Mouse (Mus musculus) layer of hippocampus, postnatal 36 days (tissue): ENCODE measurements around the gene Emilin3. TPM values are rescaled to one million over a fixed set of nuclear protein-coding genes. Genes with fewer than 3 reads are reported as not detected.
A peak's percentile ranks its signal among the peaks of the same experiment; 100 is the strongest.

Source experiments
- DNase-seq, 2 experiments: peaks; one replicate each; pipeline ENCODE4 v3.0.0; 2022
- total RNA-seq, 2 experiments: library from RNA; stranded (reverse); gene quantifications; 2 replicates each; pipeline ENCODE4 v1.2.3; 2021

Gene Emilin3
- total RNA-seq, 2 experiments from 2014 or later = 0.15 TPM; not detected in 1

DNA sequence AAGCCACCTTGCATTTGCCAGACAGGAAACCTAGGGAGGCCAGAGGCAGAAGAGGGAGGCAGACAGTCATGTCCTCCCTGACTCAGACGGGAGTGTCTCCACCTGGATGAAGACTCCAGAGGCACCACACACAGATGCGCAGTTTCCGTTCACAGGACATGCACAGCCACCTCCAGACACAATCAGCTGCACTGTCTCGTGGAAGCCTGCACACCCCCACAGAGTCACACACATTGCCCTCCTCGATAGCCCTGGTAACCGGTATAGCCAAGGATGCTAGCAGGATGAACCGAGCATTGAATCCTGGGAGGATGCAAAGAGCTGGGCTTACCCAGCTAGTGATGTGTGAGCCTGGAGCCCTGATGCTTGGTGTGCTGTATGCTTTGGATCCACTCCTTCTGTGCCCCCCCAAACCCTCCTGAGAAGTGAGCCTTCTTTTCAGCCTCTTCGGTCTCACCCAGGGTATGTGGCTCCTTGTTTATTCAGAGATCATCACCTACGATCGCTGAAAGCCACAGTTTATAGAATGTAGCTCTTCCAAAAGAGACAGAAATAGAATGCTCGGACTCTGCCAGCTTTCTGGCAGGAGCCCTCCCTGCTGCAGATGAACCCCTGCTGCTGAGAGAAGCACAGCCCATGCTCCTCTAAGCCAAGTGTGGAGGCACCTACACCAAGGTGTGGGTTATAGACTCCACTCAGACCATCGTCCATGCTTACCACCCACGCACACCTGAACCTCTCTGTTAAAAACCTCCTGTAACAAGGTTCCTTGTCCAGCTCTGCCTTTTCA, 3.9 kb upstream of the Emilin3 start:
- DNase-seq = no peak

DNA sequence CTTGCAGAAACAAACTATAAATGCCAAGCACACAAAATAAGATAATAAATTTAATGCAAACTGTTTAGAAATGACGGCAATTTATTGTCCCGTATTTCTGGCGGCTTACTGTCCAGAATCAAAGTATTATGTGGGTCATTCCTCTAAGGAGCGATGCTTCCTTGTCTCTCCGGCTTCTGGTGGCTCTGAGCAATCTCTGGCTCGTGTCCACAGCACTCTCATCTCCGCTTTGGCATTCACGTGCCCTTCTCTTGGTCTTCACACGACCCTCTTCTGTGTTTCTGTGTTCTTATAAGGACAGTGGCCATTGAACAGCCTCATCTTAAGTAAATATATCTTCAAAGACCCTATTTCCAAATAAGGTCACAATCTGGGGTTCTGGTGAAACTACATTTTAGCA, 2.5 kb upstream of the Emilin3 start:
- no peak for DNase-seq

DNA sequence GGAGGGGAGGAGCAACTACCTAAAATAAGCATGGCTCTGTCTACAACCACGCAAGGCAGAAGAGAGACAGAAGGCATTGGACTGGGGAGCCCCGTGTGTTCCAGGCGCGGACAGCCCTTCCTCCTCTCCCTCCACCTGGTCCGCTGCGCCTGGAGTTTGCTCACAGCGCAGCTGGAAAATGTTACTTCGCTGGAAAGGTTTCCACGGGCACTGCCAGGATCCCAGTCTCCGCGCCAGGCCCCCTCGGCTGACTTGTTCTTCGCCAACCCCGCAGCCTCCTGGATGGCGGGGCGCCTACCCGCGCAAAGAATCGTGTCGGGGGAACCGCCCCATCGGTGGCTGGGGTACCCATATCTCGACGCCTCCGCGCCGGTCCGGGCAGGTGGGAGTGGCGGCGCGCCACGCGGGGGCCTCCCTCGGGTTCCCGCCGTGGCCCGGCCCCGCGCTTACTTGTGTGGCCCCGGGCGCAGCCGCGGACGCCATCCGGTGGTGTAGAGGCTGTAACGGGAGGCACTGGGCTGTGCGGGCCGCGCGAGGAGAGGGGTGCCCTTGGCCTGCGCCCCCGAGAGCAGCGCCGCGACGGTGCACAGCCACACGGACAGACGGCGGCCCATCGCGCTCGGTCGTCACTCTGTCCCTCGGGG, 448 bp downstream of the Emilin3 start:
- DNase-seq = no peak

DNA sequence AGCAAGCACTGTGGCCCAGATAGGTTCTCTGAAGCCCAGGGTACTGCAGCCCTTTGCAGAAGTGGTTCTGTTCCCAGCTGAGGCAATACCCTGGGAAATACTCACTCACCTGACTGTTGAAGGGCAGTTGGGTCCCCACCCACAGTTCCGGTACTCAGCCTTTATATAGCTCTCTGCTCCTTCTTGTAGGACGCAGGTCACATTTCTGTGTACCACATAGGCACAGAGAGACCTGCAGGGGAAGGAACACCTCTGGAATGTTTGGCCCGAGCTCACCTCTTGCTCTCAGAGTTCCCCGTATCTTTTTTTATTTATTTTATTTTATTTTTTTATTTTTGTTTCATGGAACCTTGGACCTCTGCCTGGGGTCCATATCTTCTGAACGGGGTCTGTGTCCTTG, 1.5 kb downstream of the Emilin3 start:
- no peak for DNase-seq

- no peak for DNase-seq
Observed at GRCm38 (mm10) chr2:160908607-160909006, 3.5 kb downstream of the Emilin3 start.

- no peak for DNase-seq
Observed at GRCm38 (mm10) chr2:160906101-160906500, 6.0 kb downstream of the Emilin3 start.

GRCm38 (mm10) chr2:160905301-160905700, 6.8 kb downstream of the Emilin3 start:
- DNase-seq = no peak

DNA sequence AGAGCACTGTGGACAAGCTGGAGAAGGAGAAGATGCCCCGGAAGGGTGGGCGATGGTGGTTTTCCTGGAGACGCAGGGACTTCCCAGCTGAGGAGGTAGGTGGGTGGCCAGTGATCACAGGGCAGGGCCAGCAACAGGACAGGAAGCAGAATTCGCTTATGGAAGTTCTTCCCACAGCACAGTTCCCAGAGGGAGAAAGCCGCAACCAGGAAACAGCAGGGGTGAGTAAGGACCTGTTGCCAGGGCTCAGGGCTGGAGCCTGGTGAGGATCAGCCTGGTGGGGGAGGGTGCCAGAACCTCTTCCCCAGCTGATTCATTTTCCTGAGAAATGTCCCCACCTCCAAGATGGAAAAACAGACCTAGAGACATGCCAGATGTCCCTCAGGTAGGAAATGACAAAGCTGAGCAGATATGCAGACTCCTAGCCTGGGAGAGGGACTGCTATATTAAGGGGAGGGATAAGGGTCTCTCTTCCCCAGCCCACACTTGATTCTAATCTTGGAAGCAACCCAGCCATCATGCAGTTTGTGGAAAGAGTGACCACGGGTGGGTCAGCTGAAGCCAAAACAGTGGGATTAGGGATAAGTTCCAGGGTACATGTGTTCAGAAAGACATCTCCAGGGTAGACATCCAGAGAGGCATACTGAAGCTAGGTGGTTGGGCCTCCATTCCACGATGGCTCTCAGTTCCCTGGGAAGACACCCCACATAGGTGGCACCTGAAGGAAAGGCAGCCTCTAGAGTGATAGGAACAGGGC, 10.3 kb downstream of the Emilin3 start:
- DNase-seq = no peak

GRCm38 (mm10) chr2:160891697-160892096, 20.4 kb downstream of the Emilin3 start:
- DNase-seq = no peak

GRCm38 (mm10) chr2:160891045-160891444, 21.1 kb downstream of the Emilin3 start:
- no peak for DNase-seq

- no peak for DNase-seq
Observed at GRCm38 (mm10) chr2:160887859-160888258, 24.3 kb downstream of the Emilin3 start.

DNA sequence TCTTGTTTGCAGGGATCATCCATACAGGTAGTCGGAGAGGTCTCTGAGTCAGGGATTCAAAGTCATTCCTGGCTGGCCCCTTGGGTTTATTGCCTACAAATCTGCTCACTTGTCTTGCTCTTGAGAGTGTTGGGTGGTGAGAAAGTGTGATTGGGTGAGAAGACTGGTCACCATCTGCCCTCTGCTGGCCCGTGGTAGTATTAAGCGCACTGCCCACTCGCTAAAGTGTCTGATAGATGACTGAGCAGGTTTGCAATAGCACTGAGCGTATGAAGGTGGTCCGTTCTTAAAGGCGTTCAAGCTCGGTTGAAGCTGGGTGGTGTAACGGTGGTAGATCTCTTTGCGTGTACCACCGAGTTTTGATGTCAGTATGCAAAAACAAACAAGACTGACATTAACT, 24.8 kb downstream of the Emilin3 start:
- peak; percentile 78 to 81 for DNase-seq

DNA sequence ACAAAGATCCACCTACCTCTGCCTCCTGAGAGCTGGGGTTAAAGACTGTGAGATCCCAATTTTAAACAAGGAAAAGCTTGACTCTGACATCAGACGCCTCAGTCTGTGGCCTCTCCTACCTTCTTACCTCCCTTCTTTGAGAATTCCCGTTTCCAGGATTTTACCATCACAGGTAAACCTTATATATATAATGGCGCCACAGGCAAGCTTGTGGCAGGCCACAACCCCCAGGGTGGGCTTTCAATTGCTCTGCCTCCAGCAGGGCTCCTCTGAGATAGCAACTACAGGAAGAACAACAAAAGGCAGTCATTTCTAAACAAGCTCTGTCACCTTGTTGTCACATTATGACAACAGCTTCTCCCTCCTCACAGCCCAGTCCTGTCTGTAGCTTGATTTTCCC, 25.9 kb downstream of the Emilin3 start:
- no peak for DNase-seq

DNA sequence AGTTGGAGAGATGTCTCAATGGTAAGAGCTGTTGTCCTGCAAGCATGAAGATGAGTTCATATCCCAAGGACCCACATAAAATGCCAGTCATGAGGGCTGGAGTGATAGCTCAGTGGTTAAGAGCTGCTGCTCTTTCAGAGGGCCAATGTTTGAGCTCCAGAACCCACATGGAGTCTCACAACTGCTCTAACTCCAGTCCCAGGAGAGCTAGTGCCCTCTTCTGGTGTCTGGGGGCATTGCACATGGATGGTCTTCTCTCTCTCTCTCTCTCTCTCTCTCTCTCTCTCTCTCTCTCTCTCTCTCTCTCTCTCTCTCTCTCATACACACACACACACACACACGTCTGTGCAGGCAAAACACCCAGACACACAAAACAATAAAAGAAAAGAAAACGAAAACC, 27.3 kb downstream of the Emilin3 start:
- no peak for DNase-seq

- DNase-seq = peak; percentile 20
Observed at GRCm38 (mm10) chr2:160883912-160884311, 28.2 kb downstream of the Emilin3 start.

- DNase-seq = peak; percentile 12 to 15
Observed at GRCm38 (mm10) chr2:160882436-160882835, 29.7 kb downstream of the Emilin3 start.

GRCm38 (mm10) chr2:160881462-160882101, 30.5 kb downstream of the Emilin3 start:
- no peak for DNase-seq

- peak; percentile 31 to 45 for DNase-seq
Observed at GRCm38 (mm10) chr2:160880453-160881195, 31.5 kb downstream of the Emilin3 start, which contains the start of gene Lpin3. Gene Lpin3, plus strand, starts transcription at chr2:160880670.

- no peak for DNase-seq
Observed at GRCm38 (mm10) chr2:160876115-160876514, 36.0 kb downstream of the Emilin3 start.

GRCm38 (mm10) chr2:160874231-160874877, 37.8 kb downstream of the Emilin3 start:
- DNase-seq = no peak

GRCm38 (mm10) chr2:160872890-160873382, 39.2 kb downstream of the Emilin3 start, which contains the start of gene Zhx3:
Gene Zhx3, minus strand, starts transcription at chr2:160872998.
- peak; percentile 92 for DNase-seq
